8 mouse cellular contexts compared by ENCODE assay signal in the genomic region with DNA sequence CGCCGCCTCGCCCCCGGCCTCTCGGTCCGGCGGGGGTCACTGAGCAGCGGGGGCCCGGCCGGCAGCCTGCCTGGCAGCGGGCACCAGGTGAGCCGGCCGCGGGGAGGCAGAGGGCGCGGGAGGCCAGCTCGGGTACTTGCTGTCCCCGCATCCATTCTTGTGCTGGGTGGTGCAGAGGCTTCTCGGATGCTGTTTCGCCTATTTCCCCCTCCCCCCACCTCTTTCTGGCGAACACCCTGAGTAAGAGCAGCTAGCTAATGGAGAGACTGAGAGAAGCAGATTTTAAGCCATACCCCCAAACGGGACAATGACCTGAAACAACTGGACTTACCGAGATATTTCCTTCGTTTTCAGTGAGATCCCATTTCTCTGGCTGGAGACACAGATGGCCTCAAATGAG. TPM values are rescaled to one million over a fixed set of nuclear protein-coding genes. Genes with fewer than 3 reads are reported as not detected.
DNase-seq lines count a peak whose midpoint lies in the region; ATAC-seq and TF ChIP-seq lines count a peak whose summit lies in the region.

No protein-coding gene starts in this region.

- H3K4me1 ChIP-seq in liver, adult 2 months (ENCODE audit: control insufficient read depth, insufficient read depth, low read length) = peaks cover 5% of the 10 kb centered on the region; the same call in 1 of the 2 replicates
- H3K4me1 ChIP-seq in forebrain, embryonic 12.5 days = peaks cover 13% of the 10 kb centered on the region

- H3K4me3 ChIP-seq in liver, adult 2 months (ENCODE audit: insufficient read depth, low read depth, low read length) = peak overlapping the region; percentile 95
- H3K4me3 ChIP-seq in forebrain, embryonic 12.5 days (replicated peaks) = peak overlapping the region; percentile 91

- H3K27ac ChIP-seq in liver, adult 2 months (replicated peaks; ENCODE audit: insufficient read depth, low read depth, low read length) = no peak overlapping the region
- H3K27ac ChIP-seq in forebrain, embryonic 12.5 days = peak overlapping the region; percentile 98

- peak overlapping the region; percentile 84 for H3K4me2 ChIP-seq in forebrain, embryonic 12.5 days

- under 1% methylated on average over 24 of the region's 24 CpGs for WGBS in liver, adult 2 months
- WGBS in forebrain, embryonic 12.5 days = under 1% methylated on average over 22 of the region's 24 CpGs

- H3K9me3 ChIP-seq in forebrain, embryonic 12.5 days = no peaks in the 10 kb centered on the region

- ATAC-seq in forebrain, embryonic 12.5 days (ENCODE audit: low FRiP score) = peak; percentile 84

- peak overlapping the region; percentile 86 for H3K9ac ChIP-seq in liver, adult 2 months (ENCODE audit: low read depth, low read length)
- H3K9ac ChIP-seq in forebrain, embryonic 12.5 days = peak overlapping the region; percentile 88

- no peak for TF ChIP-seq POLR2A in liver, adult 2 months (IDR thresholded peaks at IDR 0.05; ENCODE audit: extremely low read depth, insufficient read depth, low read length)

- H3K36me3 ChIP-seq in liver, adult 2 months (ENCODE audit: control insufficient read depth, insufficient read depth, low read length) = peaks cover 7% of the 10 kb centered on the region
- peaks cover 22% of the 10 kb centered on the region for H3K36me3 ChIP-seq in forebrain, embryonic 12.5 days (replicated peaks)

- H3K27me3 ChIP-seq in liver, adult 2 months (ENCODE audit: control insufficient read depth, insufficient read depth, low read length) = no peaks in the 10 kb centered on the region
- H3K27me3 ChIP-seq in forebrain, embryonic 12.5 days = no peaks in the 10 kb centered on the region

- no peak for DNase-seq in liver, adult 2 months (ENCODE audit: extremely low read depth, low read depth, low spot score)
- DNase-seq in liver (no peak), NIH3T3 (ENCODE audit: low read depth) (peak; percentile 74)
- peak; percentile 51 for DNase-seq in layer of hippocampus, adult 11-12 months (ENCODE audit: low spot score)
- DNase-seq in mesoderm, embryonic 11.5 days (ENCODE audit: low read depth, low spot score) = peak; percentile 74
- DNase-seq in thymus, postnatal 14 days = peak; percentile 58
- DNase-seq in spleen, adult 18-20 months = no peak

- no peaks in the 10 kb centered on the region for H3K79me2 ChIP-seq in liver, adult 2 months (ENCODE audit: control insufficient read depth, insufficient read depth, low read length)

- TF ChIP-seq CTCF in liver, adult 2 months (IDR thresholded peaks at IDR 0.05; ENCODE audit: low read depth, low read length) = no peak

RNA-seq across cellular contexts. Expression of gene Phtf1, which starts 0.8 kb away (rescaled TPM):
- 5.2 TPM in 2 replicates for total RNA-seq in liver, adult 2 months (2014; rRNA removed)
- 1.2 and 1.6 TPM in 2 replicates for polyA plus RNA-seq in liver, adult 2 months (2012; rRNA removed)
- 49.9 and 52.9 TPM in 2 replicates for polyA plus RNA-seq in forebrain, embryonic 12.5 days (2016; fragmentation: Nextera tagmentation; extraction: Ambion mirVana)

RNA-seq across cellular contexts. Expression of gene Rsbn1, which starts 54.8 kb away (rescaled TPM):
- total RNA-seq in liver, adult 2 months (2014; rRNA removed) = 5.8 and 7.1 TPM in 2 replicates
- 0.68 and 1.1 TPM in 2 replicates for polyA plus RNA-seq in liver, adult 2 months (2012; rRNA removed)
- polyA plus RNA-seq in forebrain, embryonic 12.5 days (2016; fragmentation: Nextera tagmentation; extraction: Ambion mirVana) = 23.2 and 25.2 TPM in 2 replicates

Comparison
In these comparisons a context has a peak if more than half of its experiments do, and no peak if none do; other contexts are left out.
1. DNase-seq: peak in NIH3T3 (single experiment), layer of hippocampus, adult 11-12 months (single experiment), mesoderm, embryonic 11.5 days (single experiment) and thymus, postnatal 14 days (single experiment); none in liver, adult 2 months (single experiment), liver (single experiment) and spleen, adult 18-20 months (0 of 2).
2. RNA of gene Phtf1, which starts 0.8 kb away (polyA plus RNA-seq): 49.9 to 52.9 TPM in forebrain, embryonic 12.5 days; 1.2 to 1.6 TPM in liver, adult 2 months; every median in the first group is over 10 times any median in the second.
3. RNA of gene Rsbn1, which starts 54.8 kb away (polyA plus RNA-seq): 23.2 to 25.2 TPM in forebrain, embryonic 12.5 days; 0.68 to 1.1 TPM in liver, adult 2 months; every median in the first group is over 10 times any median in the second.